Mouse (Mus musculus) liver, embryonic 14.5 days (tissue): Measurements from ENCODE around the gene Spocd1. TPM values are rescaled to one million over a fixed set of nuclear protein-coding genes. Genes with fewer than 3 reads are reported as not detected.

Source experiments
- ATAC-seq: fragments of 200-750 bp; cut with Nextera tagmentation; 2 replicates; pipeline ENCODE4 v1.8.0; 2017; ENCODE audit warnings: moderate number of reproducible peaks, mild to moderate bottlenecking, moderate library complexity; ENCODE audit not compliant: insufficient read depth
- DNase-seq, 3 experiments: peaks; one replicate each; pipeline ENCODE4 v3.0.0-alpha.2; 2012 to 2013; ENCODE audit warnings: low read depth in 3 of 3, low spot score in 3 of 3
- H3K27ac ChIP-seq: fragments of 300-500 bp; sonication (generic); 2 replicates; pipeline ENCODE4 v1.5.1; 2014; ENCODE audit warnings: moderate library complexity, mild to moderate bottlenecking, control low read depth, inconsistent platforms
- H3K27me3 ChIP-seq: fragments of 300-500 bp; sonication (generic); 2 replicates; pipeline ENCODE4 v1.6.1; 2014; ENCODE audit warnings: mild to moderate bottlenecking, low read length, moderate library complexity; ENCODE audit not compliant: control insufficient read depth, insufficient read depth
- H3K36me3 ChIP-seq: fragments of 300-500 bp; sonication (generic); replicated peaks from 2 replicates; pipeline ENCODE4 v1.6.1; 2014; ENCODE audit warnings: low read depth; ENCODE audit not compliant: control insufficient read depth, insufficient read depth
- H3K4me1 ChIP-seq, 2 experiments: fragments of 200-500 bp in 1 of 2; fragments of 300-500 bp in 1 of 2; sonication (generic) in 1 of 2; replicated peaks; 2 replicates each; pipeline ENCODE4 v1.6.1; 2012 to 2014; ENCODE audit warnings: antibody characterized with exemption in 1 of 2, inconsistent platforms in 1 of 2, low read length in 1 of 2; ENCODE audit not compliant: control insufficient read depth in 2 of 2, insufficient read depth in 2 of 2
- H3K4me2 ChIP-seq: fragments of 300-500 bp; sonication (generic); 2 replicates; pipeline ENCODE4 v1.6.1; 2014; ENCODE audit warnings: low read depth, mild to moderate bottlenecking, control low read depth, moderate library complexity
- H3K4me3 ChIP-seq, 2 experiments: fragments of 200-500 bp in 1 of 2; fragments of 300-500 bp in 1 of 2; sonication (generic) in 1 of 2; 2 replicates each; pipeline ENCODE4 v1.5.1; 2012 to 2014; ENCODE audit warnings: low read depth in 2 of 2, low read length in 2 of 2, mild to moderate bottlenecking in 2 of 2, control low read depth in 1 of 2, inconsistent platforms in 1 of 2, moderate library complexity in 1 of 2; ENCODE audit not compliant: insufficient read depth in 1 of 2
- H3K9ac ChIP-seq: fragments of 300-500 bp; sonication (generic); replicated peaks from 2 replicates; pipeline ENCODE4 v1.6.1; 2014; ENCODE audit warnings: mild to moderate bottlenecking, control low read depth, moderate library complexity
- H3K9me3 ChIP-seq: fragments of 300-500 bp; sonication (generic); 2 replicates; pipeline ENCODE4 v1.6.1; 2016; ENCODE audit warnings: low read length, mixed read lengths; ENCODE audit not compliant: control insufficient read depth
- CTCF ChIP-seq: IDR thresholded peaks from 2 replicates; pipeline ENCODE4 v1.5.1; 2016; ENCODE audit warnings: antibody characterized with exemption, low read depth, control low read depth
- EP300 ChIP-seq: IDR thresholded peaks from 2 replicates; pipeline ENCODE4 v1.6.1; 2016; ENCODE audit warnings: antibody characterized with exemption, low read depth
- WGBS: fragments of 180-500 bp; shearing (Covaris S2); extraction: QIAGEN DNeasy Blood & Tissue Kit; methylation state at CpG from one replicate; pipeline ENCODE4 v1.1.7; 2014; ENCODE audit not compliant: insufficient replicate concordance; 5-methylcytosine and 5-hydroxymethylcytosine counted together
- polyA plus RNA-seq, 2 experiments: library from polyadenylated mRNA; depleted of rRNA in 1 of 2; stranded (reverse) in 1 of 2; unstranded in 1 of 2; fragments of >200 nt; fragmentation: Nextera tagmentation in 1 of 2; extraction: Ambion mirVana in 1 of 2; gene quantifications; 2 replicates each; pipeline versions ENCODE4 v1.2.1 to v1.2.3; 2012 to 2014

Spocd1 gene
- polyA plus RNA-seq, 2 experiments = 0.03 to 0.11 TPM

DNA sequence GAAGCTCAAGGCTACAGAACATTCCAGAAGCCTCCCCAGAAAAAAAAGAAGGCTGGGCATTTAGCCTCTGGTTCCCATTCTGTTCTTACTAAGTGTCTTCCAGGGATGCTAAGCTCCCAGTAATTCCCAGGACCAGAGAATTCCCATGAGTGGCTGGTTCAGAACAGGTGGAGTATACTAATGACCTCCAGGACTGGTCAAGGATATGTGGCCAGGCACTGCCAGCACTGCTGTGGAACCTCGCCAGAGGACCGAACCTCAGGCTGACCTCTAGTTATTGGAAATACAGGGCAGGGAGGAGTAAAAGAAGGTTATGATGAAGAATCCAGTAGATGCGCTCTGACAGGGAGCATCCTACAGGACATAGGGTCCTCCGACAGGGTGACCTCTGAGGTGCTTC is 26.7 kb upstream of the Spocd1 start:
- Histone ChIP-seq H3K27me3 (no peaks in the 10 kb centered on the region), H3K4me3 (no peak overlapping the region), H3K36me3 (no peaks in the 10 kb centered on the region), H3K9ac (no peak overlapping the region), H3K4me2 (no peak overlapping the region), H3K4me1 (peaks cover 0 to 2% of the 10 kb centered on the region in 2 experiments; a peak in 1 of 4 replicates), H3K9me3 (no peaks in the 10 kb centered on the region), H3K27ac (no peak overlapping the region)
- ATAC-seq (no peak), DNase-seq (no peak)
- 79% methylated on average over 4 of the region's 4 CpGs for WGBS
- TF ChIP-seq CTCF (no peak), EP300 (no peak)

DNA sequence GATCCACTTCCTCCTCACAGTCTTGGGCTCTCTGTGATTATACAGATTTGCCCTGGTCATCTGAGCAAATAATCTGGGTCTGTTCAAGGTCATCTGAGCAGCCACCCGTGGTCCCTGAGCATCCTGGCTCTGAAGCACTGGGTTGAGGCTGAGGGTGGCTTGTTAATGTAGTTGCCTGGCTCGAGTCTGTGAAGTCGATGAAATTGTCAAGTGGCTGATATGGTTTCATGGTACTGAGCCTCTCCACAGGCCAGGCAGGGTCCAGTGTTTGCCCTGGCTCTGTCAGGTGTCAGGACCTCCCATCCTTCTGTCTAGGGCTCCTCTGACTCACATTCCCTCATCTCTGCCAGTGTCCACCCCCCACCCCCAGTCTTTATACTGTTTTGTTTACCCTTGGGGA is 25.5 kb upstream of the Spocd1 start:
- WGBS = 33% methylated on average over 3 of the region's 3 CpGs
- H3K36me3 ChIP-seq = no peaks in the 10 kb centered on the region
- no peak for DNase-seq
- H3K9me3 ChIP-seq = no peaks in the 10 kb centered on the region
- no peak for ATAC-seq
- H3K4me1 ChIP-seq = peaks cover 0 to 2% of the 10 kb centered on the region in 2 experiments; a peak in 1 of 4 replicates
- no peak overlapping the region for H3K4me3 ChIP-seq
- no peak overlapping the region for H3K4me2 ChIP-seq
- no peaks in the 10 kb centered on the region for H3K27me3 ChIP-seq
- H3K27ac ChIP-seq = no peak overlapping the region
- TF ChIP-seq EP300 (no peak), CTCF (no peak)
- H3K9ac ChIP-seq = no peak overlapping the region

DNA sequence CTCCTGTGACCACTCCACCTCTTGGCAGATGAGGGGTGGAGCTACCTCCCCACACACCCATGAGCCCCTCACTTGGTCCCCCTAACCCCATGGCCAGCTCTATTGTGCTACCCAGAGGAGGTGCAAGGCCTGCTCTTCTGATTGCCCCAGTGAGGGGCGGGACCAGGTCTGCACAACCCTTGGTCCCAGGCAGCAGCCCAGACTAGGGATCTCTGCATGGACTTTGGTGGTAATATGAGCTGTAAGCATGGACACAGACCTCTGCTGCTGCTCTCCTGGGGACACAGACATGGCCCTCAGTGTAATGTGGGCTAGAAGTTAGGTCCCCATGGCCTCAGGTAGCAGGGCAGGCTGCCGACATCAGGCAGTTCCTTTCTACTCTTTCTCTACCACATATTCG is 24.0 kb upstream of the Spocd1 start:
- 61% methylated on average over 3 of the region's 3 CpGs for whole genome bisulfite sequencing
- H3K4me2 ChIP-seq = no peak overlapping the region
- no peaks in the 10 kb centered on the region for H3K36me3 ChIP-seq
- H3K4me1 ChIP-seq = peaks cover 0 to 2% of the 10 kb centered on the region in 2 experiments; a peak in 1 of 4 replicates
- ATAC-seq (no peak), DNase-seq (no peak)
- H3K27ac ChIP-seq = no peak overlapping the region
- TF ChIP-seq CTCF (no peak), EP300 (no peak)
- no peak overlapping the region for H3K9ac ChIP-seq
- H3K4me3 ChIP-seq = no peak overlapping the region
- H3K9me3 ChIP-seq = no peaks in the 10 kb centered on the region
- H3K27me3 ChIP-seq = no peaks in the 10 kb centered on the region

DNA sequence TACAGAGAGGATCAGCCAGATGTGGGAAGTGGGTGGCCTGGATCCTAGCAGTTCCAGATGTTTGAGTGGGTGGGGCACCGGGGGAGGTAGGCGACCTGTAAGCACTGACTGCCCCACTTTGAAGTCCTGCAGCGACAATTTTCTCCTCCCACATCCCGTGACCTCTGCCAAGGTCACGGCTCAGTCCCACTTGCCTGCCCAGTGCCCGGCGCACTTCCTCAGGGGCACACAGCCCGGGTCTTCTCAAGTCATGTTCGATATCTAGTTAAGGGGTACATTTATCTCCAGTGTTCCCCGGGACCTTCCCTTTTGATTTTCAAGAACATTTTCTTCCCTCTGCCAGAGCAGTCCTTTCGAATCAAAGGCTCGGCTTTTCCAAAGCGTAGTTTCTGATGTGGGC is 23.0 kb upstream of the Spocd1 start:
- Histone ChIP-seq H3K36me3 (no peaks in the 10 kb centered on the region), H3K9me3 (no peaks in the 10 kb centered on the region), H3K27me3 (no peaks in the 10 kb centered on the region), H3K4me2 (no peak overlapping the region), H3K27ac (no peak overlapping the region), H3K4me1 (peaks cover 0 to 2% of the 10 kb centered on the region in 2 experiments; a peak in 1 of 4 replicates), H3K4me3 (no peak overlapping the region), H3K9ac (no peak overlapping the region)
- DNase-seq (no peak), ATAC-seq (no peak)
- no peak for TF ChIP-seq CTCF
- TF ChIP-seq EP300 = no peak
- 62% methylated on average over 13 of the region's 13 CpGs for WGBS

DNA sequence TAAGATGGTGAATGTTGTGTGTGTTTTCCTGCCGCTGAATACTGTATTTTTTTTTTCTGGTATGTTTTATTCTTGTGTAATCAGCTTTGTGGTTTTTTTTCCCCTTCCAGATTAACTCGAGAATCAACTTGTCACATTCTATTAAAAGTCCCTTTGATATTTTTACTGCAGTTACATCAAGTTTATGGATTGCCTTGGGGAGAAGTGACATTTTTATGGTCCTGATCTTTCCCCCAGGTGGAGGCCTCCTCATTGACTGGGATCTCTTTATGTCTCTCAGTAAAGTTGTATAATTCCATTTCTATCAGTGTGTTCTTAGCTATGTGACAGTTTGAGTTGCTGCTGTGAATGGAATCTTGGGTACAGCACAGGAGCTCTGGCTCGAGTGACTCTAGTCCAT is 20.2 kb upstream of the Spocd1 start:
- Histone ChIP-seq H3K4me3 (no peak overlapping the region), H3K9ac (no peak overlapping the region), H3K27ac (no peak overlapping the region), H3K27me3 (no peaks in the 10 kb centered on the region), H3K4me2 (no peak overlapping the region), H3K4me1 (peaks cover 0 to 2% of the 10 kb centered on the region in 2 experiments; a peak in 1 of 4 replicates), H3K36me3 (no peaks in the 10 kb centered on the region), H3K9me3 (no peaks in the 10 kb centered on the region)
- 40% methylated on average over 3 of the region's 3 CpGs for WGBS
- no peak for TF ChIP-seq CTCF
- TF ChIP-seq EP300 = no peak
- ATAC-seq (no peak), DNase-seq (no peak)
